Mouse (Mus musculus): ENCODE data around the gene Slc25a22. TPM values are rescaled to one million over a fixed set of nuclear protein-coding genes. Genes with fewer than 3 reads are reported as not detected.
A peak's percentile ranks its signal among the peaks of the same experiment; 100 is the strongest.

Gene Slc25a22
- total RNA-seq, 2 experiments from 2014 or later, result 30.5 to 32.3 TPM

DNA sequence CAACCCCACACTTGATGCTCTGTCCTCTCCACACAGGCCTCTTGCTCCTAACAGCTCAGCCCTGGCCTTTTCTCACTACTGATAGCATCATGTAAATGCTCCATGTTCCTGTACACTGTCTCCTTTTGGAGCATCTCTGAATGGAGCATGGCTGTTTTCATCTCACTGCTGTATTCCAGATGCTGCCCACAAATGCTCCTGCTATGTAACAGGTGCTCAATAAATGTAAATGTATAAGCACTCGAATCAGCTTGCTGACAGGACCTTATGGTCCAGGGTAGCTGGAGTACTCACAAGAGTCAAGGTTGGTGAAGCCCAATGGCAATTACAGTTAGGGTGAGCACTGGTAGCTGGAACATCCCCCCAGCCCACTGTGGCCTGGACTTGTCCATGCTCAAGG, 33.5 kb upstream of the Slc25a22 start:
- DNase-seq, result no peak

DNA sequence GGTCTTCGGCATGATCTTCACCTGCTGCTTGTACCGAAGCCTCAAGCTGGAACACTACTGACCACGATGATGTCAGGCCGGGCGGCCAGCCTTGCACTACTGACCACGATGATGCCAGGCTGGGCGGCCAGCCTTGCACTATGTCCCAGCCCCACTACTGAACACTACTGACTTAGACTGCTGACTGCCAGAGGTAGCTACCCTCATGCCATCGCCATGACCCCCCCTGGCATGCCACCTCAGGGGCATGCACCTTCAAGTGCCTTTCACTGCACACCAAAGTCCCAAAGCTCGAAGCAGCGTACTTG, 32.9 kb upstream of the Slc25a22 start:
- DNase-seq, result no peak

DNA sequence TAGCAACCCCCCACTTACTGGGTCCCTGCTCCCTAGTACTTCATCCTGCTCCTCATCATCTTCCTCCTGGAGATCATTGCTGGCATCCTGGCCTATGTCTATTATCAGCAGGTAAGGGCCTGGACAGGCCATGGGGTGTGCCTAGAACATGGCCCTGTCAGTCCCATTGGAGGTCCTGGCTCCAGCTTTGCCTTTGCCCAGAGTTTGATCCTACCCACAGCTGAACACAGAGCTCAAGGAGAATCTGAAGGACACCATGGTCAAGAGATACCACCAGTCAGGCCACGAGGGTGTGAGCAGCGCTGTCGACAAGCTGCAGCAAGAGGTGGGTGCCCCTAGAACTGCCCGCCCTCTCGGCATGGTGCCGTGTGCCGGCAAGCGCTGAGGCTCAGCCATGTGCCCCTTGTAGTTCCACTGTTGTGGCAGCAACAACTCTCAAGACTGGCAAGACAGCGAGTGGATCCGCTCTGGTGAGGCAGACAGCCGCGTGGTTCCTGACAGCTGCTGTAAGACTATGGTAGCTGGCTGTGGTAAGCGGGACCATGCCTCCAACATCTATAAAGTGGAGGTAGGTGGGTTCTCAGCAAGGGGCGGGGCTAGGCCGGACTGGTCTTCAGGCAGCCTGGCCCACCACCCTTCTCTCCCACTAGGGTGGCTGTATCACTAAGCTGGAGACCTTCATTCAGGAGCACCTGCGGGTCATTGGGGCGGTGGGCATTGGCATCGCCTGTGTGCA, 32.4 kb upstream of the Slc25a22 start:
- DNase-seq, result peak; percentile 58

DNA sequence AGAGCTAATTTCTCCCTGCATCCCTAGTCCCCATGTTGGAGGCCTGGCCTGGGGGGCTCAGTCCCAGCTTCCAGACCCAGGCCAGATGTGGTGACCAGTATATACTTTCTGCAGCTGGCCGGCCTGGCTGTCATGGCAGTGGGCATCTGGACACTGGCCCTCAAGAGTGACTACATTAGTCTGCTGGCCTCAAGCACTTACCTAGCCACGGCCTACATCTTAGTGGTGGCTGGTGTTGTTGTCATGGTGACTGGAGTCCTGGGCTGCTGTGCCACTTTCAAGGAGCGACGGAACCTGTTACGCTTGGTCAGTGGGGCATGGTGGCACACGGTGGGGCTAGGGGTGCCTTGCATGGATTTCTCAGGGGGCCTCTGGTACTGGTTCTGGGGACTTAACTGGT, 31.7 kb upstream of the Slc25a22 start:
- DNase-seq, result no peak

DNA sequence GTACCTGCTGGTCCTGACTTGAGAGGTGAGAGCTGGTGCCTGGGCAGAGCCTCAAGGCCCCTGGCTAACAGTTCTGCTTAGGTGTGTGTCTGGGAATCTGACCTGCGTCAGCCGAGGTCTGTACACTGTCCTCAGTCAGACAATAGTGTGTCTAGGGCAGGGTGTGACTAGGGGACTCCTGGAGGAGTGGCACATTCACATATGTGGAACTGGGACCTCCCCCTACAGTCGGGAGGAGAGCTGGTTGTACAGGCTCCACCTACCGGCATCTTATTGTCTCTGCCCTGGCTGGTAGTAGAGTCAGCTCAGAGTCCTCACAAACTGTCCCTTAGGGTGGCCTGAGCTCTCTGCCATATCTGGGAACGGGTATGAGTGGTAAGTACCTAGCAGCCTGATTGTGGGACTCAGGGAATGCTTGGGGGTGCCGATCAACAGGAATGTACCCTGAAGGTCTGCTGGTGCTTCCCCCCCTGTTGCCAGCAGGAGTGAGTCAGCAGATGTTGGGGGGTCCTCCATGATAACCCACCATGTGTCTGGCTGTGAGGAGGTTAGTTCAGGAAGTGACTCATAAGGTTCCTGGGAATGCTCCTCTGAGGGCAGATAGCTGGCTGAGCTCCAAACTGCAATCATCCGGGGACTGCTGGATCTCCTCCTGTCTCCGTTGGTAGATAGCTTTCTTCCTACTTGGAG, 31.0 kb upstream of the Slc25a22 start:
- peak; percentile 78 for DNase-seq

DNA sequence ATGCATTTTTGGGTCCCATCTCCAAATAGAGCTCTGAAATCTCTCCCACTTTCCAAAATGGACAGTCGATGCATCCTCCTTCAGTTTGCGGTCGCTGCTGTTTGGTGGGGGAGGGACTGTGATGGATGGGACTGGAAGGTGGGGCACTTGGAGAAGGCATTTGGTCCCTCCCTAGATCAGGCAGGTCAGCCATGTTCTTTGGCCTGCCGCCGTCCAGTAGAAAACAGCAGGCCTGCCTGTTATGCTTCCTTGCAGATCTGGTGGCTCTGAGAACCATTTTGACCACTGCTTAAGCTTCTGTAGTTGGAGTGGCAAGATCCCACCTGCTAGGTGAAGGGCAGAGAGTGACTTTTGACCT, 30.5 kb upstream of the Slc25a22 start:
- DNase-seq, result no peak

DNA sequence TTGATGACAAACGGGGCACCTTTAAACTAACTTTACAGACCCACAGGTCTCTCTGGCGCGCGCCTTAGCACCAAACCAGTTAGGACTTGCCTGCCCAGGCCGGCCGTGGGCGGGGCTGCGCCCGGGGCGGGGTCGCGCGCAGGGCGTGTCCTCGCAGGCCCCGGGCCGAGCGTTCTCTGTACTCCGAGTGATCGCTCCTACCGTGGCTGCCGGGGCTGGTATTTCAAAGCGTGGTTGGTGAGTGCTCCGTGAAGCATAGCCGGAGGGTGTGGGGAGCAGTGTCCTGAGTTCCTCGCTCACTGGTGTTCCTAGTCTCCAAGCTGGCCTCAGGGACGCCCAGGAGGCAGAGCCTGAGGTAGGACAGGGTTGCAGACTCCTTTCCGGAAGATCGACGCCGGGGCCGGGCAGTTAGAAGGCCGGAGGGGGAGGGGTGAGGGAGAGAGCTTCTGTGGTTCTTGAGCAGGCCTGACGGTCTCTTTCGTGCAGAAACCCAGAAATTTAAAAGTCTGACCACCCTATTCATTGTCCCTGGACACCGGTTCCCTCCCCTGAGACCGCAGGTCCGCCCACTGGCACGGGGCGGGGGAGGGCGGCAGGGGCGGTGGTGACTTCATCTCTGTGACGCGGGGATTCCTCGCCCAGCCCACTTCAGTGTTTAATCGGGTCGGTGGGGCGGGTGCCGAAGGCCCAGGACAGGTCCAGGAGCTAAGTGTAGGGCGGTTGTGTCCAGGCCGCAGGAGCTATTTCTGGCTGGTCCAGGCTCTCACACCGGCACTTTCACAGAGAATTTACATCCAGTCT, 29.7 kb upstream of the Slc25a22 start, which contains the start of gene Cd151:
Gene Cd151 (plus strand): TSS at position 163 of the 801 bp plus-strand sequence.
- DNase-seq, result peak; percentile 93

DNA sequence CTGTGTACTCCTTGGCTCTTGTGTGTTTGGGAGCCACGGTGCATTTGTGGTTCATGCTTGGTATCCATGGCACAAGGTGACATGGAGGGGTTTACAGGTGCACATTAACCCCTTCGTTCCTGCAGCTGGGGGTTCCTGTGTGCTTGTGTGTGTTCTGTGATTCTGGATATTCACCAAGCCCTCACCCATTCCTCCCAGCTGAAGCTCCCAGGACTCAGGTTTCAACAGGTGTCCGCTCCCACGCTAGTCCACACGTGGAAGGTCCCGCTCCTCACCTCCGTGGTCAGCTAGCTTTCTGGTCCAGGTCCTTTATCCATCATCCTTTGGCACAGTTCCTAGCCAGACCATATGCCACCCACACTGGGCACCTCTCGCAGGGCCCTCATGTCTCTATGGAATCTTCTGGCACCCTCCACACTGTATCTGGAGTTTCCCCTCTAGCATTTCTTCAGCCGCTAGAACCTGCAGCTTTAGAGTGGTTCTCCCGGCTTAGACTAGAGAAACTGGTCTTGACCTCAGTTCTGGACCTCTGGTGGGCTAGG, 29.0 kb upstream of the Slc25a22 start:
- DNase-seq, result no peak

DNA sequence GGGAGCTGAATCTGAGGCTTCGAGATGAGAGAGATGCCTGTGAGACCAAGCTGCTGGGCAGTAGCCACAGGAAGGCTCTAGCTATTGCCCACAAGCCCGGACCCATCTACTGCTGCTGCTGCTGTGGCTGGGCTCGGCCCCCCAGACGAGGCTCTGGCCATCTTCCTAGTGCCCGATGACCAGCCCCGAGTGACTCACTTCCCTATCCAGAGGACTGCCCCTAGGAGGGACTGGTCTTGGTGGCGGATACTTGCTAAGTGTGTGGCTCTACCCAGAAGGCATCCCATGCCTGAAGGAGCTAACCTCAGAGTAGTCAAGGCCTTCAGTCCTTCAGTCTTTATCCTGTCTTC, 28.3 kb upstream of the Slc25a22 start:
- DNase-seq, result no peak

DNA sequence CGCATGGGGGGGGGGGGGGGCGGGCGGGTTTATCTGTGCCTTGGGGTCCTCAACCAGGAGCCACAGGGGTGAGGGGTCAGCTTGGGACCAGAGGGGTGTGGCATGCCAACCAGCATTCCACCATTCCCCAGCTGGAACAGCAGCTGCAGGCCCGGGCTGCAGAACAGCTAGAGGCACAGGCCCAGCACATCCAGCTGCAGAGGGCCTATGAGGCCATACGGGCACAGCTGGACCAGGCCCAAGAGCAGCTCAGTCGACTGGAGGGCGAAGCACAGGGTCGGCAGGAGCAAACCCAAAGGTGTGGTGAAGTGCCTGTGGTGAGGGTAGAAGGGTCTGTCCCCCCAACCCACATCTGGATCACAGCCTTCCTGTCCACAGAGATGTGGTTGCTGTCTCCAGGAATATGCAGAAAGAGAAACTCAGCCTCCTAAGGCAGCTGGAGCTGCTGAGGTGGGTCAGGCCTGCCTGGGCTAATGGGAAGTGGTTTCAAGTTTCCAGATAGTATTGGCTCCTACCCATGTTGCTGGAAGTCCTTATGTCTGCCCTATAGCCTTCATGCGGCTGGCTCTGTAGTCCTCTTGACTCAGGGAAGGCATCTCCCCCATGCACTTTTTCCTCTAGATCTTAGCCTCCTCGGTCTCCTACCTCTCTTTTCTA, 27.8 kb upstream of the Slc25a22 start:
- no peak for DNase-seq

DNA sequence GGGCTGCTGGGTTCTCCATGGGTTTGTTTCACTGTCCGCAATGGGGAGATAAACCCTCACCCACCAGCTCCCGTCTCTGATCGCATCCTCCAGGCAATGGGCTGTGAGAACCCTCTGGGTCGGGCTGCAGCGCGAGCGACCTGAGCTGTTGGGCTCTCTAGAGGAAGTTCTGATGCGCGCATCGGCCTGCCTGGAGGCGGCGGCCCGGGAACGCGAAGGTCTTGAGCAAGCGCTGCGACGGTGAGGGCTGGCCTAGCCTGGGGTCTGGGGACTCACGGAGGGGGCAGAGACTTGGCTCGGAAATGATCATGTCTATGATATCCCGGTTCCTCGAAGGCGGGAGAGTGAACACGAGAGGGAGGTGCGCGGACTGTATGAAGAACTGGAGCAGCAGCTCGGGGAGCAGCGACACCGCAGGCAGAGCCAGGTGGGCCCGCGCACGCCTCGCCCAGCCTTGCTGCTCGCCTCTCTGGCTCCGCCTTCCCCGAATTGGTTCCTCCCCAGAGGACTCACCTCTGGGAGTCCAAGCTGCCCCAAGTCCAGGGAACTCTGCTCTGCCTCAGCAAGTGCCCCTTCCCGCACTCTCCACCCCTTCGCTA, 27.0 kb upstream of the Slc25a22 start:
- DNase-seq, result no peak

DNA sequence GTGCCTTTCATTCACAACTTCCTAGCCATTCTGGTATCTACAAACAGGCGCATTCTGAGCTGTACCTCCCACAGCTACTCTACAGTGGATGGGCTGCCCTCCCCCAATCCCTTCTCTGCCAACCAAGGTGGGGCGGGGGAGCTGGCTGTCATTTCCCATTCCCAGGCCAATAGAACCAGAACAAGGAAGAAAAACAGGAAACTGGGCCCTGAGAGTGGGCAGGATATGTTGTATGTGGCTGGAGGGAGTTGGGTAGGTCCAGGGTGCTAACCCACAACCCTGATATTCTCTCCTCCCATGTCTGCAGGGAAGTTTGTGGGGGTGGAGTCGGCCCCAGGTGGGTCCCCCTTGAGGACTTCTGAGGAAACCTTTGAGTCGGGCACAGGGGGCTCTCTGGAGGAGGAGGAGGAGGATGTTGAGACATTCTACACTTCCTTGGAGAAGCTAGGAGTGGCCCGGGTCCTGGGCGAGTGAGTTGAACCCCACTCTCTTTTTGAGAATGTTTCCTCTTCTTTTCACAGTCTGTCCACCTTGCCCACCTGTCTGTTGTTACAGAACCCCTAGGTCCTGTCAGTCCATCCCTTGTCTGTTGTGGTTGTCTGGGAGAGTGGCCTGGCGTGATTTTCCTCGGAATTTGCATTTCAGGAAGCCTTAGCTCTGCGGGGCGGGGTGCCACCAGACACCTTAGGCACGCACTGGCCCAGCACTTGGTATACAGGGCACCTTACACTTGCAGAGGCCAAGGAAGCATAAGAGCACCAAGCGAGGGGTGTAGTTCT, 26.3 kb upstream of the Slc25a22 start:
- DNase-seq, result peak; percentile 73

DNA sequence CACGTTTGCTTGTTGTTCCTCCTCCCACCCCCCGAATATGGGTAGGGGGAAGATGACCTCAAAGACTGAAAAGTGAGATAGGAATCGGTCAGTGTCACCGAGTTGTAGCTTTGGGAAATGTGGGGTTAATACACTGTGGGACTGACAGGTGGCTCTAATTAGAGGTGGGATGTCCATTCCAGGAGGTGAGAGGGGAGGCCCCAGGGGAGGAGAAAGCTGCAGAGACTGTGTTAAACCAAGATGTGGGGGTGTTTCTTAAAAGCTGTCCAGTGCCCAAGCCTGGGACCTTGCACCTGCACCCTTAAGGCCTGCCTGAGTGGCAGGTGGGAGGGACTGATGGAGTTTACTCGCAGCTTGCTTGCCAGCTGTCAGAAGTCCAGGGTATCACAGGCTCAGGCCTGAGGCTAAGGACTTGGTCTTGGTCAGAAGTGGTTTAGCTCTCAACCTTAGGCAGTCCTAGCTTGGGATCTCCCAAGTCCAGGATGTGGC, 24.7 kb upstream of the Slc25a22 start:
- no peak for DNase-seq

DNA sequence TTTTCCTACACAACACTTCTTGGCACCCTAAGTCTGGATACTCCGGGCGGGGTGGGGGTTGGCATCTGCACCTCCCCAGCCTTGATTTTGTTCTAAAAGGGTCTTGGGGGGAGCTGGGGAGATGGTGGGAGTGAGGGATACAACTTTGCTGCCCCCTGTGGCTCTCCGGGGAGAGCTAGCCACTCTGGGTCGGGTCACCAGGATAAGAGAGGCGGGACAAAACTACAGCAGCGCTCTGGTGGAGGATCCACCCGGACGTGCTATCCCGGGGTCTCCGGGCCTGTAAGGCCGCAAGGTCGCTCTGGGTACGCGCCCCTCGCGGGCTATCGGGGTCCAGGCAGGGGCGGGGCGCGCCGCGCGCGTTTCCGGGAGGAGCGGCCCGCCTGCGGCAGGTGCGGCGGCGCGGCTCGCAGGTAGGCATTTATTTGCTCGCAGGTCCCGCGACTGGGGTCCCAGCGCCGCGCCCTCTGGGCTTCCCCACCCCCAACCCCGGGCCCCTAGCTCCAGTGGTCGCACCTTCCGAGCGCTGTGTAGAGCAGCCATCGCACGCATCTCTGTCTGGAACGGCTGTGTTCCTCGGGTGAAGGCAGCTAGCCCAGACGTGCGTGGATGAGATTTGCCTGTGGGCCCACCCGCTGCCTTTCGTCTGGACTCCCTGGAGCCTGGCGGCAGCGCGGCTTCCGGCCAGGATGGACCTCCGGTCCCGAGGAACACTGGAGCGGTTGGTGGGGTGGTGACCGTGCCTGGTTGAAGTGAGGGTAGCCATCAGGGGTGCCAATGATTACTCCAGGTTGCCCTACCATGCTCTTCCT, 24.0 kb upstream of the Slc25a22 start:
- DNase-seq, result peak; percentile 55

DNA sequence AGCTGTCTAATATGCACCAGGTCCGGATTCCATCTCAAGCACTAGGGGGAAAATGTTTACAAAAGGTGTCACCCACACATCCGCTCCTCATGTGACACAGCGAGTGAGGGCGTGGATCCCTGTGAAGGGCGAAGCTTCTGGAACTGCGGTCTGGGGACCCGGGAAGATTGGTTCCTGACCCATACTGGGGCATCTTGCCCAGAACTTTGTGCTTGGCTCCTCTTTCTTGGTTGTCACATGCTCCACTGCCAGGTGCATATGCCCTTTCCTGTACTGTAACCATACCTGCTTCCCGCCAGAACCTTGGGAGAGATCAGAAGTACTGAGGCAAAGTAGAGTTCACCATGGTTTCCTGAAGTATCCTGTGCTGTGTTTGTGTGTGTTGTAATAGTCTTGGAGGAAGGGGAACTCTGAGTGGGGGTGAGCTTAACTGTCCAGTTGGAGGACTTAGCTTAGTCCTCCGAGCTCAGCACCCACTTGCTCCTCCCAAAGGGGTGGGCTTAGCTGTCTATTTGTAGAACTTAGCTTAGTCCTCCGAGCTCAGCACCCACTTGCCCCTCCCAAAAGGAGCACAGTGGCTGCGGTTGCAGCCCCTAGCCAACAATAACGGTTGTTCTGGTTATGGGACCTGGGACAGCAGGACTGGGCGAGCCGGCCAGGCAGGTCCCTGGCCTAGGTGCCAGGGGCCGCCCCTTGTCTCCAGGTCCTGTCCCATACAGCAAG, 22.9 kb upstream of the Slc25a22 start, which contains the start of gene Cracr2b:
Gene Cracr2b (plus strand): TSS at position 704 of the 723 bp plus-strand sequence.
- no peak for DNase-seq

DNA sequence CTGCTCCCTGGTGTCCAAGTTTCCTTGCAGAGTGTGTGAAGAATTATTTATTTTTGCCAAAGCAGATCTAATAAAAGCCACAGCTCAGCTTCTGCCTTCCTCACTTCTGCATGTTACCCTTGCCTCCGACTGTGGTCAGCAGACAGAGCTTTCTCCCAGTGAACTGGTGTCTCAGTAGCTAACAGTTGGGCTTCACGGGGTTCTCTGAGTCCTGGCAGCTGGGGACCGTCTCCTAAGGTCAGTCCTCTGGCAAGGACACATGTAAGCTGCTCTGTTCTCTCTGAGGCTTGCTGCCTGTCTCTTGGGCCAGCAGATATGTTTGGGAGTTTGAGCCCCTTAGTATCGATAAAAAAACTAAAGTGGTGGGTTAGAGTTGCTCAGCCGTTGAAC, 22.3 kb upstream of the Slc25a22 start:
- DNase-seq, result no peak

DNA sequence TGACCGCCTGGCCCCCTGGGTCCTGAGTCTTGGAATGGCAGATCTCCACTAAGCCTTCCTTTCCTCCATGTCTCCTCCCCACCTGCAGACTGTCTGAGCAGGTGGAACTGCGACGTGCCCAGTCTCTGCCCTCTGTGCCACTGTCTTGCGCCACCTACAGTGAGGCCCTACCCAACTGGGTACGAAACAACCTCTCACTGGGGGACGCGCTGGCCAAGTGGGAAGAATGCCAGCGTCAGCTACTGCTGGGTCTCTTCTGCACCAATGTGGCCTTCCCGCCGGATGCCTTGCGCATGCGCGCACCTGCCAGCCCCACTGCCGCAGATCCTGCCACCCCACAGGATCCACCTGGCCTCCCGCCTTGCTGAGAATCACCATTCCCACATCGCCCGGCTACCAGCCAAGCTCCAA, 21.6 kb upstream of the Slc25a22 start:
- DNase-seq, result peak; percentile 20

DNA sequence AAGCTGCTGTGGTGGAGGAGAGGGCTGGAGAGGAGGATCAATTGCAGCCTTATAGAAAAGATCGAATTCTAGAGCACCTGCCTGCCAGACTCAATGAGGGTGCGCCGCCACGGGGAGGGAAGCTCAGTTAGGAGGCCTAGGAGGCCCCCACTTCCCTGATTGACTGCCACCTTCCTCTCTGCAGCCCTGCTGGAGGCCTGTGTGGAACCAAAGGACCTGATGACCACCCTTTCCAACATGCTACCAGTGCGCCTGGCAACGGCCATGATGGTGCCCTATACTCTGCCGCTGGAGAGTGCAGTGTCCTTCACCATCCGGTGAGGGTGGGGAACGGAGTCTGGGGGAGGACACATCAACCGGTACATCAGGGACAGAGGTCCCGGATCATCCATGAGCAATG, 21.0 kb upstream of the Slc25a22 start:
- DNase-seq, result peak; percentile 14

DNA sequence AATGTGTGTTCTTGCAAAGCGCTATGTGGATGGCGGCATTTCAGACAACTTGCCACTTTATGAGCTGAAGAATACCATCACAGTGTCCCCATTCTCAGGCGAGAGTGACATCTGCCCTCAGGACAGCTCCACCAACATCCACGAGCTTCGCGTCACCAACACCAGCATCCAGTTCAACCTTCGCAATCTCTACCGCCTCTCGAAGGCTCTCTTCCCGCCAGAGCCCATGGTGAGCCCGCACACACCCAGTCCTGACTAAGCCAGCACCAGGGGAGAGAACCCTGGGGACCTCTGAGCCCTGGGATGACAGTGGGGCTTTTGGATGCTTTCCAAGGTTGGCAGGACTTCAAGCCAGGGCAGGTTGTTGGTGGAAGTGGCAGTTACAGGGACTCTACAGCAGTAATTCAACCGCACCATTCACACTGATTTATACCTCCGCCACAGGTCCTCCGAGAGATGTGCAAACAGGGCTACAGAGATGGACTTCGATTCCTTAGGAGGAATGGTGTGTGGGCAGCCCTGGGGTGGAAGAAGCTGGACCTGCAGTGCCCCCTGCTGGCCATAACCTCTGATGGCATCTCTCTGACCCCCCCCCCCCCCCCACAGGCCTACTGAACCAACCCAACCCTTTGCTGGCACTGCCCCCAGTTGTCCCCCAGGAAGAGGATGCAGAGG, 20.4 kb upstream of the Slc25a22 start:
- peak; percentile 73 for DNase-seq

All from heart, postnatal 4 days (tissue).